Mouse (Mus musculus): ENCODE results near the gene Adat3. TPM values are rescaled to one million over a fixed set of nuclear protein-coding genes. Genes with fewer than 3 reads are reported as not detected.
A peak's percentile ranks its signal among the peaks of the same experiment; 100 is the strongest.
"Not testable (repeated sequence)": the region's sequence is repeated elsewhere in the genome, so short reads cannot be mapped to it uniquely, and the experiment has no call there.

The Adat3 gene
- polyA plus RNA-seq, 1 experiment = 17.0 TPM

DNA sequence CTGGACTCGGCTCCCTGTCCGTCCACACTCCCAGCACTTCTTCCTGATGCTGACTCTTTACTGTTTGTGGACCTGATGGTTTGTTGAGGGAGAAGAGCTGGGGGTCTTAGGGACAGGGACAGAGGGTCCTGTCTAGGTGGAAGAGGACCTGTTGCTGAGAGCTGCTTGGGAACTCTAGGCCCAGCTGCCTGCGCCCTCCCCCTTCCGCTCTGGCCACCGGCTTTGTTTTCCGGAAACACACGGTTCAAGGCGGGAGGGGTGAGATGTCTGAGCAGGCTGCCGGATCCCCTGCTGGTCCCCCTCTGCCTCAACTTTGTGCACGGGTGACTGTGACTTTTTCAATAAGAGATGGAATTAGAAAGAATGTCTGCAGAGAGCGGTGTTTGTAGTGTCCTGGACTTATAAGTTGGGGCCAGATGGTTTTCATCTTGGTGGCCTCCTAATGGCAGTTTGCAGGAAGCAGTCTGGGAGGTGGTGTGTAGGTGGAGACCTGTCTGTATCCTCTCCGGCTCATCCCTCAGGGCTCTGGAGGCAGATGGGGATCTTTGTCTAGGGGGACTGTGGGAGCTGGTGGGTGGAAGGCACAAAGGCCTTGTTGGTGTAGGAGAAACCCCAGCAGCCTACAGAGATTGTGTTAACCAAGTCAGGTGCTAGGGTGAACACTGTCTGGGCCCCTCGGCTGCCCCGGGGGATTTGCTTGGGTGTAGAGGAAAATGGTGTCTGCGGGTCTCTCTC lies 20.9 kb downstream of the Adat3 start:
- no peaks in the 10 kb centered on the region for H3K36me3 ChIP-seq (ENCODE audit: control insufficient read depth, insufficient read depth, low read length)
- H3K27ac ChIP-seq (ENCODE audit: insufficient read depth, low read length) = peak overlapping the region; percentile 92
- peak in 1 of 2 experiments; percentile 81 for DNase-seq (ENCODE audit: low read depth in 1 of 2, low spot score in 2 of 2)
- peak; percentile 43; the same call in 1 of the 2 replicates for TF ChIP-seq POLR2A (IDR thresholded peaks at IDR 0.05; ENCODE audit: low read depth, low read length)
- TF ChIP-seq CTCF (IDR thresholded peaks at IDR 0.05; ENCODE audit: extremely low read depth, insufficient read depth, insufficient read length, insufficient replicate concordance) = no peak
- H3K4me3 ChIP-seq (ENCODE audit: extremely low read depth, insufficient read depth, insufficient read length) = peak overlapping the region; percentile 87
- WGBS = 2% methylated on average over 15 of the region's 15 CpGs
- peaks cover 7% of the 10 kb centered on the region; the same call in 1 of the 2 replicates for H3K4me1 ChIP-seq (ENCODE audit: control insufficient read depth, insufficient read depth, insufficient read length)
- no peaks in the 10 kb centered on the region for H3K27me3 ChIP-seq (ENCODE audit: control insufficient read depth, insufficient read depth, low read length)

DNA sequence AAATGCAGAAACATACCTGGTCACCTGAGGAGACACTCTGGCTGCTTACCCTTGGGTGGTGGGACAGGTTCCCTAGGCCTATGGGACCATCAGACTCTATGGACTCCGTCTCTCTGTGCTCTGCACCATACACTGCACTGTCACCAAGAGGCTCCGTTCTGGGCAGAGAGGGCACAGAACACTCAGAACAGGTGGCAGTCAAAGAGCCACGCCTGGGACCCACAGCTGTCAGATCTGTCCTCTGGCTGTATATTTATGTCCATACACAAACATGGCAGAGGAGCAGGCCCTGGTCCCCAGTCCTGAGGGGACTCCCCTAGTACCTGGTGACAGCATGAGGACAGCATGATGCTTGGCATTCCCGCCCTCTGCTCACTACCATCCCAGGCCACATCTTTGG lies 23.1 kb downstream of the Adat3 start:
- Histone ChIP-seq H3K27me3 (ENCODE audit: control insufficient read depth, insufficient read depth, low read length) (no peaks in the 10 kb centered on the region), H3K36me3 (ENCODE audit: control insufficient read depth, insufficient read depth, low read length) (no peaks in the 10 kb centered on the region), H3K4me3 (ENCODE audit: extremely low read depth, insufficient read depth, insufficient read length) (no peak overlapping the region), H3K4me1 (ENCODE audit: control insufficient read depth, insufficient read depth, insufficient read length) (peaks cover 21% of the 10 kb centered on the region; the same call in 1 of the 2 replicates), H3K27ac (ENCODE audit: insufficient read depth, low read length) (no peak overlapping the region)
- DNase-seq (ENCODE audit: low read depth in 1 of 2, low spot score in 2 of 2) = no peak
- 87% methylated on average over 4 of the region's 4 CpGs for WGBS
- TF ChIP-seq POLR2A (IDR thresholded peaks at IDR 0.05; ENCODE audit: low read depth, low read length) (no peak), CTCF (IDR thresholded peaks at IDR 0.05; ENCODE audit: extremely low read depth, insufficient read depth, insufficient read length, insufficient replicate concordance) (no peak)

- H3K27me3 ChIP-seq (ENCODE audit: control insufficient read depth, insufficient read depth, low read length) = no peaks in the 10 kb centered on the region
- H3K4me1 ChIP-seq (ENCODE audit: control insufficient read depth, insufficient read depth, insufficient read length) = peaks cover 21% of the 10 kb centered on the region; the same call in 1 of the 2 replicates
- H3K36me3 ChIP-seq (ENCODE audit: control insufficient read depth, insufficient read depth, low read length) = no peaks in the 10 kb centered on the region
- 23% methylated on average over 2 of the region's 2 CpGs for WGBS
- DNase-seq (ENCODE audit: low read depth in 1 of 2, low spot score in 2 of 2) = no peak
- no peak for TF ChIP-seq CTCF (IDR thresholded peaks at IDR 0.05; ENCODE audit: extremely low read depth, insufficient read depth, insufficient read length, insufficient replicate concordance)
- no peak for TF ChIP-seq POLR2A (IDR thresholded peaks at IDR 0.05; ENCODE audit: low read depth, low read length)
- no peak overlapping the region for H3K27ac ChIP-seq (ENCODE audit: insufficient read depth, low read length)
- H3K4me3 ChIP-seq (ENCODE audit: extremely low read depth, insufficient read depth, insufficient read length) = no peak overlapping the region
These were observed 25.0 kb downstream of the Adat3 start for GRCm38 (mm10) chr10:80627685-80628084.

GRCm38 (mm10) chr10:80628925-80629324 lies 26.2 kb downstream of the Adat3 start:
- H3K4me1 ChIP-seq (ENCODE audit: control insufficient read depth, insufficient read depth, insufficient read length) = peaks cover 21% of the 10 kb centered on the region; the same call in 1 of the 2 replicates

DNA sequence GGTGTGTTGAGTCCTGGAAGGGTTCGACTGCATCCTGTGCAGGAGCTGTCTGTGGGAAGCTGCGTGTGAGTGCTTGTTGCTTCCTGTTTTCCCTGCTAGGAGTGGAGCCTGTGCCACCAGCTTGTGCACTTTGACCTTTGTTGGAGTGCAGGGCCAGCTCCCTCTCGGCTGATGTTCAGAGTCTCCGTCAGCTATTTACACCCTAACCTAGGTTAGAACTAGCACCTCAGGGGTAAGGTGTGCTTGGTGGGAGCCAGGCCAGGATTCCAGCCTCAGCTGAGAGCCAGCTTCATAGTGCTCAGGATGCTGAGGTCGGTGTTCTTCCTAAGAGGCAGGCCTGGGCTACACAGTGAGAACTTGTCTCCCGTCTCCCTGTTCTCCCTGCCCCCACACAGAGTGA lies 32.7 kb downstream of the Adat3 start:
- TF ChIP-seq POLR2A (IDR thresholded peaks at IDR 0.05; ENCODE audit: low read depth, low read length) (no peak), CTCF (IDR thresholded peaks at IDR 0.05; ENCODE audit: extremely low read depth, insufficient read depth, insufficient read length, insufficient replicate concordance) (no peak)
- no peak for DNase-seq (ENCODE audit: low read depth in 1 of 2, low spot score in 2 of 2)
- no peak overlapping the region for H3K4me3 ChIP-seq (ENCODE audit: extremely low read depth, insufficient read depth, insufficient read length)
- peaks cover 50% of the 10 kb centered on the region for H3K36me3 ChIP-seq (ENCODE audit: control insufficient read depth, insufficient read depth, low read length)
- H3K4me1 ChIP-seq (ENCODE audit: control insufficient read depth, insufficient read depth, insufficient read length) = no peaks in the 10 kb centered on the region; the same call in 1 of the 2 replicates
- 86% methylated on average over 6 of the region's 6 CpGs for WGBS
- no peak overlapping the region for H3K27ac ChIP-seq (ENCODE audit: insufficient read depth, low read length)
- no peaks in the 10 kb centered on the region for H3K27me3 ChIP-seq (ENCODE audit: control insufficient read depth, insufficient read depth, low read length)

More at GRCm38 (mm10) chr10:80628925-80629324, 26.2 kb downstream of the Adat3 start:
- no peak for DNase-seq (ENCODE audit: low read depth in 1 of 2, low spot score in 2 of 2)
- Histone ChIP-seq H3K4me3 (ENCODE audit: extremely low read depth, insufficient read depth, insufficient read length) (no peak overlapping the region), H3K27me3 (ENCODE audit: control insufficient read depth, insufficient read depth, low read length) (no peaks in the 10 kb centered on the region), H3K27ac (ENCODE audit: insufficient read depth, low read length) (no peak overlapping the region), H3K36me3 (ENCODE audit: control insufficient read depth, insufficient read depth, low read length) (no peaks in the 10 kb centered on the region)
- WGBS = 36% methylated on average over 9 of the region's 9 CpGs
- no peak for TF ChIP-seq POLR2A (IDR thresholded peaks at IDR 0.05; ENCODE audit: low read depth, low read length)
- no peak for TF ChIP-seq CTCF (IDR thresholded peaks at IDR 0.05; ENCODE audit: extremely low read depth, insufficient read depth, insufficient read length, insufficient replicate concordance)

DNA sequence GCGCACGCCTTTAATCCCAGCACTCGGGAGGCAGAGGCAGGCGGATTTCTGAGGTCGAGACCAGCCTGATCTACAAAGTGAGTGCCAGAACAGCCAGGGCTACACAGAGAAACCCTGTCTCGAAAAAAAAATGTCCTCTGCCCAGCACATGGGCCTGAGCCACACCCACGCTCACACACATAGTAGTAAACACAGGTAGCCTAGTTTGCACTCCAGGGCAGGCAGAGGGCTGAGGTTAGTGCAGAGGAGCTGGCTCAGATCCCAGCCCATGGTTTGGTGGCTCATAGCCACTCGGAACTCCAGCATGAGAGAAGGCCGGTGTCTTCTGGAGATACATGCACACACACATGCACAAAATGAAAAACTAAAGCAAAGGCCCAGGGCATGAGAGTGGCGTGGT lies 44.3 kb downstream of the Adat3 start:
- Histone ChIP-seq H3K36me3 (ENCODE audit: control insufficient read depth, insufficient read depth, low read length) (peaks cover 19% of the 10 kb centered on the region; the same call in 1 of the 2 replicates), H3K4me1 (ENCODE audit: control insufficient read depth, insufficient read depth, insufficient read length) (no peaks in the 10 kb centered on the region; the same call in 1 of the 2 replicates), H3K4me3 (ENCODE audit: extremely low read depth, insufficient read depth, insufficient read length) (no peak overlapping the region), H3K27me3 (ENCODE audit: control insufficient read depth, insufficient read depth, low read length) (no peaks in the 10 kb centered on the region), H3K27ac (ENCODE audit: insufficient read depth, low read length) (no peak overlapping the region)
- DNase-seq (ENCODE audit: low read depth in 1 of 2, low spot score in 2 of 2) = no peak
- WGBS = 89% methylated on average over 10 of the region's 10 CpGs
- no peak for TF ChIP-seq POLR2A (IDR thresholded peaks at IDR 0.05; ENCODE audit: low read depth, low read length)
- no peak for TF ChIP-seq CTCF (IDR thresholded peaks at IDR 0.05; ENCODE audit: extremely low read depth, insufficient read depth, insufficient read length, insufficient replicate concordance)

DNA sequence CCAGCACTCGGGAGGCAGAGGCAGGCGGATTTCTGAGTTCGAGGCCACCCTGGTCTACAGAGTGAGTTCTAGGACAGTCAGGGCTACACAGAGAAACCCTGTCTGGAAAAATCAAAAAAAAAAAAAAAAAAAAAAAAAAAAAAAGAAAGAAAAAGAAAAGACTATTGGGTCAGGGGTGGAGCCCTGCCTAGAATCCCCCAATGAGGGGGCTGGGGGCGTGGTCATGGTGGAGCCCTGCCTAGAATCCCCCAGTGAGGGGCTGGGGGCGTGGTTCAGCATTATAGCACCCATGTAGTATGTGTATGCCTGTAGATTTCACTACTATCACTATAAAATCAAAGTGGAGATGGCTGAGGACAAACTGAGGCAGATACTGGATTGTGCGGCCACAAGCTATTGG lies 47.2 kb downstream of the Adat3 start:
- H3K4me3 ChIP-seq (ENCODE audit: extremely low read depth, insufficient read depth, insufficient read length); H3K4me1 ChIP-seq (ENCODE audit: control insufficient read depth, insufficient read depth, insufficient read length); DNase-seq (ENCODE audit: low read depth in 1 of 2, low spot score in 2 of 2); H3K27me3 ChIP-seq (ENCODE audit: control insufficient read depth, insufficient read depth, low read length); H3K36me3 ChIP-seq (ENCODE audit: control insufficient read depth, insufficient read depth, low read length); H3K27ac ChIP-seq (ENCODE audit: insufficient read depth, low read length): not testable (repeated sequence)
- 87% methylated on average over 6 of the region's 6 CpGs for WGBS

Measured in spleen, adult 2 months (tissue).